Mouse (Mus musculus): ENCODE data around the gene Pigm.

Gene Pigm

GRCm38 (mm10) chr1:172415061-172415460, 38.7 kb downstream of the Pigm start:
- DNase-seq = no peak

- DNase-seq = no peak
These were observed 41.8 kb downstream of the Pigm start for GRCm38 (mm10) chr1:172418173-172418572.

DNA sequence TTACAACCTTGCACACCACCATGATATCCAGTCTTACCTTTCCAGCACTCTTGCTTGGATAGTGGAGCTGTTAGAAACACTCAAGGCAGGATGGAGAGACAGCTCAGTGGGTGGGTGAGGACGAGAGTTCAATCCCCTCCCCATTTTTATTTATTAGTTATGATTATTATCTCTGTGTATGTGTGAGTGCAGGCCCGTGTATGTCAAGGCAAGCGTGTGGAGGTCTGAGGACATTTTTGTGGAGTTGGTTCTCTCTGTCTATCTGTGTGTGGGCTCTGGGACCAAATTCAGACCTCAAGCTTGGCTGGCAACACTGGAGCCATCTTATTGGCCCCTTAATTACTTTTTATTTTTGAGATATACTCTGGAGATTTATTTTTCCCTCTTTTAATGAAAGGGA, 42.3 kb downstream of the Pigm start:
- no peak for DNase-seq

- DNase-seq = no peak
These were observed 43.8 kb downstream of the Pigm start for GRCm38 (mm10) chr1:172420181-172420580.

- no peak for DNase-seq
These were observed 47.0 kb downstream of the Pigm start for GRCm38 (mm10) chr1:172423393-172423792.

DNA sequence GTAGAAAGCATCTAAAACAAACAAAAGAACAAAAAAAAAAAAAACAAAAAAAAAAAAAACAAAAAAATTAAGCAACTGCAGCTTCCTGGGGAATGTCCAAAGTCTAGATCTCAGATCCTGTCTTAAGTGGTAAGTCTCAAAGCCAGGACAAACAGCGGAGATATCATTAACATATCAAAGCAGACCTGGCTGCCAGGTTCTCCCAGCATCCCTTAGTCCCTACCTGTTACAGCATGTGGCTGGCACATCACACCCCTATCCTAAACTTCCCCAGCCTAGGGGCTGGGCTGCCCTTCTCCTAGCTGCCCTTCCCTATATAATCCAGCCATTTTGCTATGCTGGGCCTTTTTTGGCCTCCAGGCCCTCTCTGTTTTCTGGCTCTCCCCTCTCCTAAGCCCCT, 50.1 kb downstream of the Pigm start:
- no peak for DNase-seq

- no peak for DNase-seq
These were observed 51.5 kb downstream of the Pigm start for GRCm38 (mm10) chr1:172427841-172428240.

- DNase-seq = no peak
These were observed 52.3 kb downstream of the Pigm start for GRCm38 (mm10) chr1:172428614-172429013.

- no peak for DNase-seq
These were observed 54.4 kb downstream of the Pigm start for GRCm38 (mm10) chr1:172430731-172431220.

DNA sequence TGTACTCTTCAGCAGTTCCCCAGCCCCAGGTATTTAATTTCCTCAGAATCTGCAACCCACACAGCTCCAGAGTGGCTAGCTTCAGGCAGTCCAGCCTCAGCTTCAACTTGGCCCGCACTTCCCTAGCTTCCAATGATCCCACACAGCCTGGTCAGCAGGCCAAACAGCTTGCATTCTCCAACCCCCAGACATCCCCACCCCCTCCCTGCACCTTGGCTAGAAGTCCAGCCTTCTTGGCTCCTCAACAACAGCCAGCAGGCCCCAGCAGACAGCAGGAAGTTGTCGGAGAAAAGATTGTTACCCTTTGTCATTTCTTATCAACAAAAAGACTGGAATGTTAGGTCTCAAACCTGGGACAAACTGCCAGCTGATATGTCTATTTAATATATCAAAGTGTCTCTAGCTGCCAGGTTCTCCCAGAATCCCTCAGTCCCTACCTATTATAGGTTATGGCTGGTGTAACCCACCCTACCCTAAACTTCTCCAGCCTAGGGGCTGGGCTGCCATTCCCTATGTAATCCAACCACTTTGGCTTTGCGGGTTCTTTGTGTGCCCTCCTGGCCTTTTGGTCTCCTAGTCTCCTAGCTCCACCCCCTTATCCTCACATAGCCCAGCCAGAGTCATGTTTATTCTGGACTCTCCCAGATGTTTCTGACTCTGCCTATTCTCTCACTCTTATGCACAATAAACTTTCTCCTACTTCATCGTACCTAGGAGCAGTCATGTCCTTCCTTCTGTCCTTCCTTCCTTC, 55.7 kb downstream of the Pigm start:
- DNase-seq = peak; percentile 27 to 45

- DNase-seq = no peak
These were observed 56.2 kb downstream of the Pigm start for GRCm38 (mm10) chr1:172432587-172432955.

DNA sequence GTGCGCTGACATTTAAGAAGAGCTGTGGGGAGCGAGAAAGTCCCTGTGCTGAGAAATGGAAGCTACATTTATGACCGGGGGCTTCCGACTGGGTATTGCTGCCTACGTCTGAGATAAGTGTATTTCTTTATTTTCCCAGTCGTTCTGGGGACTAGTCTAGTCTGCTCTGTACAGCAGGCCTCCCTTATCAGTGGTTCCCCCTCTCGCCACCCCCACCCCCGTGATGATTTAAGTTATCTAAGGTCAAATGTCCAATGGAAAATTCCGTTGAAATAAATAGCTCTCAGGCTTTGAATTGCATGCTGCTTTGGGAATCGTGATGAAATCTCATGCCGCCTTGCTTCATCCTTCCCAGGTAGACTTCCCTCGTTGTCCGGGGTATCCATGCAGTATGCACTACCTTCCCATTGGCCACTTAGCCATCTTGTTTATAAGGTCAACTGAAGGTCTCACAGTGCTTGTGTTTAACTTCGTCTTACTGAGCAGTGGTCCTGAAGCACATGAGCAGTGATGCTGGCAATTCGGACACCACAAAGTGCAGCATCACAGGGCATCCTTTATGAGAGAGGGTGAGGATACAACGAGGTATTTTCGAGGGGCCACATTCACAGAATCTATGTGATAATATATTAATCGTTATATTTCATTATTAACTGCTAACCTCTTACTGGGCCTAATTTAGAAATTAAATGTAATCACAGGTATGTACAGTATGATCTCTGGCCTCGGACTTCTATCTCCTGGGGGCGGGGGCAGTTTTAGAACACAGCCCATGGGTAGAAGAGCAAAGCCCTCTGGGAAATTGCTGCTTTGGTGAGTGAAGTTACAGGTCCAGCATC, 56.9 kb downstream of the Pigm start:
- DNase-seq = no peak
